Mouse (Mus musculus): ENCODE data around the gene Ehbp1. TPM values are rescaled to one million over a fixed set of nuclear protein-coding genes. Genes with fewer than 3 reads are reported as not detected.

The Ehbp1 gene
- 7.1 TPM for total RNA-seq (2023)

DNA sequence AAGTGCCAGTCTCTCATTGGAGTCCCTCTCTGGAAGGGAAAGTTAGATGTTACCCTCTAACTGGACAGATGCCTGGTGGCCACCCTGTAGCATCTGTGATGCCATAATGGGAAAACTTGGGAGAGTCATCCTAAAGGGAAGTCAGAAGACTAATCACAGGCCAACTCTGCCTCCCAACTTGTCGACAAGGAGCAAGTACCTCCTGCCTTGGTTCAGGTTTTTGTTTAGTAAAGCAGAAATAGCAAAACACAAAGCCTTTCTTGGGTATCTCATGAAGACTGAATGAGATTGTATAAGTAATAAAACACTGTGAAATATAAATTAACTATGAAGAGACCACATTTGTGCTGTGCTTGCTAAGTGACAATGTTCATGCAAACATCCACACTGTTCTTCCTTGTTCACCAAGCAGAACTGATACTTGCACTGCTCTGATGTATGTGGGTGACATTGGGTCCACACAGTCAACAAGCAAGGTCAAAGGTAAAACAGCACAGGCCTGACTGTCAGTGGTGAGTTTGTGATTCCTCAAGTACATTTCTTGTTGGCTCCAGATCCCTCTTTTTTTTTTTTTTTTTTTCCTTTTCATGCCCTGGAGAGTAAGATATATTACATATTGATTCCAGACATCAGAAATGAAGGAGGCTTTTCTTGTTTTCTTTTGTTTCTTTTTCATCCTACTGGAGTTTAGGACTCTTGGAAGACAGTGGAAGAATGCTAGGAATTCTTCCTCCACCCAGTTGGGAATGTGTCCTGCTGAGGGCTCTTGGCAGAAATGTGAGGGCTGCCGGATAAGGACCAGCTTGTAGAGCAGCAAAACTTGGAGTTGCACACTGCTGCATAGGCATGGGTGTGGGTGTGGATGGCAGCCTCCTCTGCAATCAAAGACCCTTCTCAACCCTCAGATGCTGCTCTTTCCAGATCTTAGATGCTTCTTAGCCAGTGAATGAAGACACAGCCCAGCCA lies at the start of gene Ehbp1:
Gene Ehbp1, minus strand, starts transcription at position 51 of the 966 bp plus-strand sequence.

DNA sequence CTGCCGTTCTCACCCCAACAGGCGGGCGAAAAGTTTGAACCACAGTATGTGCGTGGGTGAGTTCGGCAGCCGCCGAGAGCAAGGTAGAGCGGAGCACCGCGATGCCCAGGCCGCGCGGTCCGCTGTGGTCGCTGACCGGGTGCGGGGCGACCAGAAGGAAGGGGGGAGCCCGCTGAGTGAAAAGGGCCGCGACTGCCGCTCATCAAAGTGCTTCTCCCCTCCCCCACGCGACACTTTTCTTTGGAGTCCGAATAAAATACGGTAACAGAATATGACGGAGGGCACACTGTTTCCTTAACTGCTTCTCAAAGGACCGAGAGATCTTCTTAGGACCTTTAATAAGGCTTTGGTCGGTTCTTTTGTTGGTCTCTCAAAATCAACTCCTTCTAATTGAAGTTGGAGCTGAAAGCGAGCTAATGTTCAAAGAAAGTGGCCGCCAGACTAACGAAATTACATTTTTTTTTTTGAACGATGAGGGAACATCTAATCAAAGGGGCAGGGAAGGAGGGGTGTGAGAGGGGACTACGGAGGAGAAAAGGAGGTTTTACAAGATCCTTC lies 339.2 kb downstream of the Ehbp1 start, which contains the start of gene Otx1:
Gene Otx1, minus strand, starts transcription at position 115 of the 558 bp plus-strand sequence.

Other genes starting within 250 kb of the Ehbp1 start
- gene Tmem17, start 169.8 kb upstream of the Ehbp1 start, total RNA-seq (2023): 0.47 TPM